Mouse (Mus musculus) G1E (cell line): ENCODE measurements around the gene Cntn2. TPM values are rescaled to one million over a fixed set of nuclear protein-coding genes. Genes with fewer than 3 reads are reported as not detected.

Experiments
- ATAC-seq: 2 replicates; pipeline ENCODE4 v1.8.0; 2016; ENCODE audit warnings: mild to moderate bottlenecking; ENCODE audit not compliant: insufficient number of reproducible peaks, poor library complexity, low FRiP score, severe bottlenecking; ENCODE audit errors: extremely low read depth
- DNase-seq: peaks from one replicate; pipeline ENCODE4 v3.0.0; 2012; ENCODE audit warnings: low spot score
- H3K27me3 ChIP-seq: 2 replicates; pipeline ENCODE4 v1.6.1; 2012; ENCODE audit warnings: mild to moderate bottlenecking, low read length, inconsistent platforms; ENCODE audit not compliant: insufficient read depth
- H3K36me3 ChIP-seq: replicated peaks from 2 replicates; pipeline ENCODE3; 2012; ENCODE audit warnings: mild to moderate bottlenecking, inconsistent platforms
- H3K4me1 ChIP-seq: 2 replicates; pipeline ENCODE4 v1.6.1; 2012; ENCODE audit warnings: low read depth, low read length, inconsistent platforms, mixed read lengths; ENCODE audit not compliant: insufficient read depth
- H3K4me3 ChIP-seq: 2 replicates; pipeline ENCODE4 v1.5.1; 2012; ENCODE audit warnings: low read depth, mild to moderate bottlenecking, inconsistent platforms, low read length, moderate library complexity, mixed read lengths
- H3K9me3 ChIP-seq: replicated peaks from 2 replicates; pipeline ENCODE4 v1.6.1; 2012; ENCODE audit warnings: inconsistent platforms
- CTCF ChIP-seq: IDR thresholded peaks from 2 replicates; pipeline ENCODE4 v1.5.1; 2012; ENCODE audit warnings: low read depth, low read length, inconsistent platforms, mixed read lengths
- GATA1 ChIP-seq: IDR thresholded peaks from 2 replicates; pipeline ENCODE4 v1.6.1; 2012; ENCODE audit warnings: borderline replicate concordance, low read length, inconsistent platforms, mixed read lengths
- GATA2 ChIP-seq: IDR thresholded peaks from 2 replicates; pipeline ENCODE4 v1.6.1; 2012; ENCODE audit warnings: low read depth, low read length, inconsistent platforms, borderline replicate concordance
- POLR2AphosphoS5 ChIP-seq: IDR thresholded peaks from 2 replicates; pipeline ENCODE4 v1.6.1; 2012; ENCODE audit warnings: low read depth, low read length, inconsistent platforms; ENCODE audit not compliant: insufficient replicate concordance
- TAL1 ChIP-seq: conservative IDR thresholded peaks from 2 replicates; pipeline ENCODE4 v1.6.1; 2012; ENCODE audit warnings: low read depth, low read length, inconsistent platforms, mixed read lengths
- polyA plus RNA-seq: library from polyadenylated mRNA; stranded (reverse); fragments of >175 nt; gene quantifications from 2 replicates; pipeline ENCODE4 v1.2.3, GENCODE M21; 2012
- total RNA-seq, 2 experiments: library from RNA; stranded (forward) in 1 of 2; stranded (reverse) in 1 of 2; fragments of 200-1000 nt in 1 of 2; fragments of >200 nt in 1 of 2; fragmentation: Nextera tagmentation in 1 of 2; gene quantifications; 2 replicates each; pipeline ENCODE4 v1.2.3; 2014 to 2017

Gene Cntn2
- total and polyA plus RNA-seq, 3 experiments: 0.33 TPM; not detected in 2

- no peak overlapping the region for H3K4me3 ChIP-seq
- no peaks in the 10 kb centered on the region for H3K36me3 ChIP-seq
- no peaks in the 10 kb centered on the region for H3K4me1 ChIP-seq
- DNase-seq (no peak), ATAC-seq (no peak)
- no peaks in the 10 kb centered on the region for H3K9me3 ChIP-seq
- peaks cover 34% of the 10 kb centered on the region for H3K27me3 ChIP-seq
- TF ChIP-seq GATA2 (no peak), CTCF (no peak), TAL1 (no peak), POLR2AphosphoS5 (no peak), GATA1 (no peak)
Measured at GRCm38 (mm10) chr1:132570068-132570780, 27.2 kb upstream of the Cntn2 start.

GRCm38 (mm10) chr1:132569516-132569915 is 26.5 kb upstream of the Cntn2 start:
- H3K27me3 ChIP-seq: peaks cover 34% of the 10 kb centered on the region
- no peak for TF ChIP-seq POLR2AphosphoS5
- TF ChIP-seq CTCF: no peak
- TF ChIP-seq GATA2: no peak
- TF ChIP-seq TAL1: no peak
- TF ChIP-seq GATA1: no peak
- no peaks in the 10 kb centered on the region for H3K9me3 ChIP-seq
- ATAC-seq (no peak), DNase-seq (no peak)
- H3K4me1 ChIP-seq: no peaks in the 10 kb centered on the region
- no peaks in the 10 kb centered on the region for H3K36me3 ChIP-seq
- no peak overlapping the region for H3K4me3 ChIP-seq

GRCm38 (mm10) chr1:132567336-132568125 is 24.5 kb upstream of the Cntn2 start:
- ATAC-seq: no peak
- Histone ChIP-seq H3K4me1 (peaks cover 6% of the 10 kb centered on the region; the same call in 1 of the 2 replicates), H3K4me3 (no peak overlapping the region), H3K36me3 (no peaks in the 10 kb centered on the region), H3K9me3 (no peaks in the 10 kb centered on the region), H3K27me3 (peaks cover 24% of the 10 kb centered on the region)
- DNase-seq: no peak
- TF ChIP-seq CTCF (no peak), GATA1 (no peak), POLR2AphosphoS5 (no peak), TAL1 (no peak), GATA2 (no peak)

- DNase-seq (no peak), ATAC-seq (no peak)
- H3K36me3 ChIP-seq: no peaks in the 10 kb centered on the region
- H3K27me3 ChIP-seq: peaks cover 27% of the 10 kb centered on the region
- H3K4me1 ChIP-seq: peaks cover 6% of the 10 kb centered on the region; the same call in 1 of the 2 replicates
- H3K4me3 ChIP-seq: no peak overlapping the region
- no peaks in the 10 kb centered on the region for H3K9me3 ChIP-seq
- TF ChIP-seq TAL1 (no peak), CTCF (no peak), GATA1 (no peak), POLR2AphosphoS5 (no peak), GATA2 (no peak)
Measured at GRCm38 (mm10) chr1:132565766-132566165, 22.7 kb upstream of the Cntn2 start.

GRCm38 (mm10) chr1:132564946-132565345 is 21.9 kb upstream of the Cntn2 start:
- H3K27me3 ChIP-seq: peaks cover 27% of the 10 kb centered on the region
- H3K4me1 ChIP-seq: peaks cover 6% of the 10 kb centered on the region; the same call in 1 of the 2 replicates
- no peaks in the 10 kb centered on the region for H3K36me3 ChIP-seq
- DNase-seq (no peak), ATAC-seq (no peak)
- TF ChIP-seq GATA1 (no peak), POLR2AphosphoS5 (no peak), CTCF (no peak), TAL1 (no peak), GATA2 (no peak)
- H3K4me3 ChIP-seq: no peak overlapping the region
- no peaks in the 10 kb centered on the region for H3K9me3 ChIP-seq

- Histone ChIP-seq H3K9me3 (no peaks in the 10 kb centered on the region), H3K27me3 (peaks cover 41% of the 10 kb centered on the region), H3K4me1 (peaks cover 6% of the 10 kb centered on the region; the same call in 1 of the 2 replicates), H3K36me3 (no peaks in the 10 kb centered on the region), H3K4me3 (no peak overlapping the region)
- ATAC-seq: no peak
- TF ChIP-seq POLR2AphosphoS5: no peak
- TF ChIP-seq TAL1: no peak
- no peak for TF ChIP-seq CTCF
- no peak for TF ChIP-seq GATA2
- no peak for TF ChIP-seq GATA1
- DNase-seq: no peak
Measured at GRCm38 (mm10) chr1:132562337-132562795, 19.3 kb upstream of the Cntn2 start.
